Mouse (Mus musculus) neutrophil, adult 5-6 weeks (primary cell): ENCODE measurements around the gene Scfd2. TPM values are rescaled to one million over a fixed set of nuclear protein-coding genes. Genes with fewer than 3 reads are reported as not detected.
A peak's percentile ranks its signal among the peaks of the same experiment; 100 is the strongest.

ENCODE experiments used
- ATAC-seq: fragments of 151-379, 151-347 bp; 2 replicates; pipeline ENCODE4 v1.8.0; 2017; ENCODE audit warnings: mild to moderate bottlenecking, moderate TSS enrichment; ENCODE audit not compliant: insufficient number of reproducible peaks, poor library complexity, low FRiP score, severe bottlenecking; ENCODE audit errors: extremely low read depth
- total RNA-seq: library from RNA; stranded (forward); fragments of 200-1000 nt; gene quantifications from 2 replicates; pipeline ENCODE4 v1.2.3, GENCODE M21; 2017

The Scfd2 gene
- total RNA-seq, 1 experiment from 2014 or later, result 13.2 TPM

DNA sequence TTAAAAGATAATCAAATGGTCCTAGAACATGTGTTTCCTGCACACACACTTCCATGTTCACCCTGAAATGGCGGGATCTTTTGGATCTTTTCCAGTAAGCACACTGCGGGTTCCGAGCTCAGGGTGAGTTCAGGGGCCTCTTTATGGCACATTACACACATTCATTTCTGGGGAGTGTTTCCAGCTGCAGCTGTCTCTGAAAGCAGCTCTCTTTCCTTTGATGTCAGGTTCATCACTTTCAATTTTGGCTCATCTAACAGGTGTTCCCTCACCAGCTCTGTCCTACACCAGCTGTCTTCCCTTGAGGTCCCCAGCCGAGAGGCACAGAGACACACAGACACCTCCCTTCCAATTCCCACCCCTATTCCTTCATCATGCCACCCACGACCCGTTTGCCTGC, 270.5 kb downstream of the Scfd2 start:
- ATAC-seq, result no peak

DNA sequence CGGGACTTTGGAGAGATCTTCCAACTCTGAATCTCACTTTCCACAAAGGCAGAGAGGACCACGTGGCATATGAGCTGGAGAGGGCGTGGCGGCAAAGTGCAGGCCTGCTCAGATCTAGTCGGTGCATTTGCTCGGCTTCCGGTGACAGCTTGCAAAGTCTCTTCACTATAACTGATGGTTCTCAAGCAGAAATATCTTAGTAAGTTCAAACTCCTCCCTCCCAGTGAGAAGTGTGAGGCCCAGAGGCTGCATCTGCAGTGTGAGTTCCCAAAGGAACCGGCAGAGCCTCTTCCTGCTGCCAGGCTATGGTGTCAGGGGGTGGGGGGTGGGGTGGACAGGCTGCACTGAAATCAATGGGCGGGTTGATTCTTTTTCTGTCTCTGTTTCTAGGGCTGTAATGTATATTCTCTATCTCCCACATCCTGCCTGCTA, 271.2 kb downstream of the Scfd2 start:
- ATAC-seq, result peak; percentile 37; the same call in 1 of the 2 replicates

DNA sequence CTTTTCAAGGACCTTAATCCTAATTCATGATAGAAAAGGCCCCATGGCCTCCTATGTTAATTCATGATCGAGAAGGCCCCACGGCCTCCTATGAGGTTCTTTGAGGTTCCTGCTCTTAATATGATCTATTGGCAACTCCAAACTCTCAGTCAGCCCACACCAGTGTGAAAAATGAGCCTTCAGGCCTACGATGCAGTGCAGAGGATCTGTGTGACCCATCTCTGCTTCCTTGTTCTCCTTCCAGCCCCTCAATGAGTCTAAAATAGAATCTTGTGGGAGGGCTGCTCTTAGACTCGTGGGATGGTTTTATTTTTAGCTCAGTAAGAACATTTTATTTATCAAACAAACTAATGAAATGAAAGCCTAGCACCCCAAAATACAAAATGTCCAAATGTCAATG, 274.9 kb downstream of the Scfd2 start:
- ATAC-seq, result no peak

DNA sequence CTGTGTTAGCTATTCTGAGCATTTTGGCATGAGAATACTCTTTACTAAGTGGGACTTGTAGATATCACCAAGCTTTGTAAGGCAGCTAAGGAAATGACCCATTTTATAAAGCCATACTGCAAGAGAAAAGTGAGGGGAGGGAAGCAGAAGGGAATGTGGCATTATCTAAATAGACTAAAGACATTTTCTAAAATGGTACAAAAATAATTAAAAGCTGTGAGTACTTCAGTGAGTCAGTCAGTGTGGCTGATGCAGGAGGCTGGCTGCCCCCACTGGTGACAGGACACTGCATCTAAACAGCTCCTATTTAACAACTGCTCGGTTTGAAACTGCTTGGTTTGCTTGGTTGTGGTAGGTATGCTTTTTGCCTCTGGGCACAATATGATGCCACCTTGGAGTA, 276.6 kb downstream of the Scfd2 start:
- ATAC-seq, result no peak

DNA sequence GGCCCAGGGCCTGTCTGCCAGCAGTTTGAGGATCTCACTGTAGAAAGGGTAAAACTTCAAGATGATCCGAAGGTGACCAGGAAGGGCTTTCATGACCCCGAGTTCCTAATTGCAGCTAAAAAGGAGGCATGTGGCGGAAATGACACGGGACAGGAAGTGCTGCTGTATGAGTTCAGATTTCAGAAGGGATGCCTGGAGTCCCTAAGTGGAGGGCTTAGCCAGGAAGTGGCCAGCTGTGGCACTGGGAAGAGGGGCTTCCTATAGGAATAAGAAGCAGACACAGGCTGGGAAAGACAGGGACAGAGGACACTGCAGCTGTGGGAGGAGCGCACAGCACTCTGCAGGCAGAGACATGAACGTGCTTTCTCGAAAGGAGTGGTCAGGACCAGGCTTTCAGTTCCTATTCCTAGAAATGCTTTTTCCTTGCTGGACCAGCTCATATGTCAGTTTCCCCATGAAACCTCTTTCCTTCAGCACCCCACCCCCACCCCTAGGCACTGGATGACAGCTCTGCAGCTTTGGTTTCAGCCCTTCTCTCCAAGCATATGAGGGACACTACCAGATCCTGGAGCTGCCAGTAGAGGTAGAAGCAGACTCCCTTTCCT, 277.7 kb downstream of the Scfd2 start:
- no peak for ATAC-seq

DNA sequence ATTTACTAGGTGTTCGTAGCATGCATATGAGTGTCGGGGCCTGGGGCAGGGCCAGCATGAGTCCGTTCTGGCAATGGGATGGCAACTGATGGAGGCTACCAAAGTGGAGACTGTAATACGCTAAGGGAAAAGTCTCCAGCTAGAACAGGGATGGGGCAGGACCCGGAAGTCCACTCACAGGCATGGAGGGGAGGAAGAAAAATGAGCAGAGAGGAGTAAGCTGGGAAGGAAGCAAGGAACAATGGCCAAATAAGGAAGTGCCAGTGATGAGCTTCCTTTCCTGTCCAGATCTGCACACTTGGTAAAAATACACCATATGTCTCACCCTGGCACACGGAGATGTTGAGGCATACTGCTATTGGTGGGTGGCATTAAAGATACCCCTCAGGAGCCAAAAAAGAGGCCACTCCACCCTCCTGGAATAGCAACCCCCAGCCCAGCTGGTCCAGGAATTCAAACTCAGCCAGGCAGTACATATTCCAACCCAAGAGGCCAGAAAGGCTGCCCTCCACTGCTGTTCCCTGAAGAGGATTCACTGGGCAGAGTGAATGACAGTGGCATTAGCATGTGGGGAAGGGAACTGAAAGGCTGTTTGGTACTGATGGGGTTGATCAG, 278.8 kb downstream of the Scfd2 start:
- ATAC-seq, result no peak

DNA sequence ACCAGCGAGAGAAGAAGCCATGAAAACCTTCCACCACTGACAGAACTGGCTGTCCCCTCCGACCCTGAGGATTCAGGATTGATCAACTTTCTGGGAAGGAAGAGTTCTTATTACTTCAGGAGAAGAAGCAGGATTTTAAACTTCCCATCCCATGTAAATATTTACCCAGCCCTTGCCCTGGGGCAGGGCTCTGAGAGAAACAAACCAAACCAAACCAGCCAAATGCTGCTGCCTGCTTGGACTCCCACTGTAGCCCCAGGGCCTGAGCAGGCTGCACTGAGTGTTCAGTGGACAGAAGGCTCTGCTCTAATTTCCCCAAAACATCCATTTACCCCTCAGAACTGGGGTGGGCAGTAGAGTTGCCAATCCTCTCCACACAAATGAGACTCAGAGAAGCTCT, 280.6 kb downstream of the Scfd2 start:
- no peak for ATAC-seq

DNA sequence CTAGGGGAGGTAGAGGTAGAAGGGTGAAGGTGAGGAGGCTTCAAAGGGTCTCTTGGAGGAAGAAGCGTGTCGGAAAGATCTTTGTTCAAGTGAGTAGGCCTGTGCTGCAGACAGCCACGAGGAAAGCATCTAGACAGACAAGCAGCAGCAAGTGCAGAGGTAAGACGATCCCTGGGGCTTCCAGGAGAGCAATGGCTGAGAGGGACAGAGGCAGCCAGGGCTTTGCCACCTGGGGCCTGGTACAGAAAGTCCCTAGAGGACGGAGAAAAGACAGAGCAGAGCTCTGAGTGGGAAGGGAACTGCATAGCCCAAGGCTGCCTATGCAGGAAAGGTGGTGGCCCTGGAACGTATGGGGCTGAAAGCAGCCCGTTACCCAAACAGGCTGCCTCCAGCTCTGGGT, 281.3 kb downstream of the Scfd2 start:
- ATAC-seq, result no peak

DNA sequence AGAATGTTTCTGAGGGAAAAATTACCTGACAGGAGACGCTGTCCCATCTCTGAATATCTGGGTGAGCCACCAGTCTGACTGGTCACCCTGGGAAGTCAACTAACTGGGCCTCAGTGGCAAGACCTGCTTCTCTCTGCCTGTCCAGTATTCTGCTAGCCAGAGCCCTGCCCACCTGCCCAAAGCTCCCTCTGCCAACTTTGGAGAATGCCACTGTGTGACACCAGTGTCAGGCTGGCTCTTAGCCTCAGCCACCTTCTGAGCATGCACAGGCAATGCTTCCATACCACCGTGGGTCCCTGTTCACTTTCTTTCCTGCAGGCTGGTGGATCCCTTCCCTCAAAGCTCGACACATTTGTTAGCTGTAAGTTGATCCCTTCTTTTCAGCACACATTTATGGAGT, 281.8 kb downstream of the Scfd2 start:
- no peak for ATAC-seq

DNA sequence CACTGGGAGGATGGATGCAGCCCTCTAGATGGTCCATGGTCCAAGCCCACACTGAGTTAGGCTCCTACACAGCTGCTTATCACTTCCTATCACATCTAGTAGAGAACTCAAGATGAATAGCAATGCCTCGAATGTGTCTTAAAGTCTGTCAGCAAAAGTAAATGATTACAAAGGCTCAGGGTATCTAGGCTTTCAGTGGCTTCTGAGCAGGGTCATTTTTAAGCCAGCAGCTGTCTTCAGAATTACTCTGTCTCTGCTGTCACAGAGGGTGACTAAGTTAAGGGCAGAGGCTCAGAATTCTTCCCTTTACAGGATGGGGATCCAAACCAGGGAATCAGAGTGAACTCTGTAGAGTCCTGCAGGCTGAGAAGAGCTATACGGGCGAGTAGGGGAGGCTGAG, 284.6 kb downstream of the Scfd2 start:
- no peak for ATAC-seq

DNA sequence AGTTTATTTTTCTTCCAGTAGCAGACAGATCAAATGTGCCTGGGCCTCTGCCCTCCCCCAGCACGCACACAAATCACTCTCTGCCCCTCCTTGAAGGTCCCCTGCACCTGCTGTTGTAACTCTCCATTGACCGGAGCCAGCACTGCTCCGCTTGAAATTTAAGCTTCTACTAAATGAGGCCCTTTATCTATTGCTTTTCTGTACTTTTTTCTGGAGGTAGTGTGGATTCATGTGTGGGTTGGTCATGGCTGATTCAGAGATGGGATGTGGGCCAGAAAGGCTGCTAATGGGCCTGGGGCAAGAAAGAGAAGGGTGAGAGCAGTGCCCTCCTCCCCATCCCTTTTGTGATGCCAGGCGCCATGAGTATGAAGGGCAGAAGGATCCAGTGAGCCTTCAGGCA, 285.1 kb downstream of the Scfd2 start:
- ATAC-seq, result no peak

DNA sequence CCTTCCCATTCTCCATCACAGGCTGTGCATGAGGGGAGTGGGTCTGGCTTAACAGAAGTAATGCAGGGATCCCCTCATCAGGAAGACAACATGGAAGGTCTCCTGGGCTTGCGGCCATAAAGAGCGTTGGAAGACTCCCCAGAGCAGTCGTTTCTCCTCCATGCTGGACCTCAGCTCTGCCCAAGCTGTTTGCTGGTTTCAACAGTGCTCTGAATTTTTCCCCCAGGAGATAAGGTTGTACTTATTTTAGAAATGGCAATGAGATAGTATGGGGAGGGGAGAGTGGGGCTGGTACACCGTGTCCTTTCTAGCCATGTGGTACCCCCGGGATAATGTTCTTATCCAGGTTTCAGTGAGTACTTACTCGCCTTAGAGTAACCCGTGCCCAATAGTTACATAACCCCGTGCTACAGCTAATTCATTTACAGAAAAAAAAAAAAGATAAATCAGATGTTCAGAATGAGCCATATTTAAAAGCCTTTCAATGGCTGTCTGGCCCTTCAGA, 285.9 kb downstream of the Scfd2 start:
- ATAC-seq, result no peak

DNA sequence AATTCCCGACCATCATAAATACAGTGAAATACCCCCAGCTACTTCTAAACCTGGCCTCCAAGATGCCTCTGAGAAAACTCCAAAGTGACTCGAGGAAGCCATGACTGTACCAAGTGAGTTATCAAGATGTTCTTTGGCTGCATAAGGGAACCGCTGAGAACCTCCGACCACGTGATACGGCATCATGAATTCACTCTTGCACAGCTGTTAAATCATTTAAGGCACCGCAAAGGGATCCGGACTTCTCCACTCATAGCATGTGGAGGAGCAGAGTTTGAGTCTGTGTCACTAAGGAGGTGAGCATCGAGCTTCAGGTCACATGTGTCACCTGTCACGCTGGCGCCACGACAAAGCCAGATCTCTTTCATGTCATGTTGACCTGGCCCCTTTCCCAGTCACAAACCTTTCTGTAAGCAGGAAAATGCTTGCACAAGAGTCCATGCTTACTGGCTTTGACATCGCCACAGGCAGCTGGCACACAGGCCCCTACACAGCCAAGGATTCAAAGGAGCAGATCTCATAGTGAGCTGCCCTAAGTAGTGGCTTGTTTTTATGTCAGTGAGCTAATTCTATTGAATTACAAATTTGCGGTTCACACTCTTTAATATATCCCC, 287.0 kb downstream of the Scfd2 start:
- no peak for ATAC-seq

DNA sequence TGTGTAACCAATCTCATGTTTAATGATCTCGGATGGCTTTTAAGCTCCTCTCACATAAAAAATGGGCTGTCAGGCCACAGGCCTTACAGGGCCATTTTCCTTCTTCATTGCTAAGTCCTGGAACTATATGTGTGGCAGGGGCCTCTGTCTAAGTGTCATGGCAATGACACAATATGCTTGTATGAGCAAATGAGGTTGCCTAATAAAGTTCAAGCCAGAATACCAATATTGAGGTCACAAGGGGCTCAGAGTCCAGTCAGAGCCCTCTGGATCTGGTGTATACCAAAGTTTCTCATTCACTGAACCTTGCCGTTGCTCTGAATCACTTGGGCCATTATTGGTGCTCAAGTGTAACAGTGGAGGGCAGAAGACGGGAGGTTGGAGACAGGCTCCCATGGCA, 288.9 kb downstream of the Scfd2 start:
- no peak for ATAC-seq

DNA sequence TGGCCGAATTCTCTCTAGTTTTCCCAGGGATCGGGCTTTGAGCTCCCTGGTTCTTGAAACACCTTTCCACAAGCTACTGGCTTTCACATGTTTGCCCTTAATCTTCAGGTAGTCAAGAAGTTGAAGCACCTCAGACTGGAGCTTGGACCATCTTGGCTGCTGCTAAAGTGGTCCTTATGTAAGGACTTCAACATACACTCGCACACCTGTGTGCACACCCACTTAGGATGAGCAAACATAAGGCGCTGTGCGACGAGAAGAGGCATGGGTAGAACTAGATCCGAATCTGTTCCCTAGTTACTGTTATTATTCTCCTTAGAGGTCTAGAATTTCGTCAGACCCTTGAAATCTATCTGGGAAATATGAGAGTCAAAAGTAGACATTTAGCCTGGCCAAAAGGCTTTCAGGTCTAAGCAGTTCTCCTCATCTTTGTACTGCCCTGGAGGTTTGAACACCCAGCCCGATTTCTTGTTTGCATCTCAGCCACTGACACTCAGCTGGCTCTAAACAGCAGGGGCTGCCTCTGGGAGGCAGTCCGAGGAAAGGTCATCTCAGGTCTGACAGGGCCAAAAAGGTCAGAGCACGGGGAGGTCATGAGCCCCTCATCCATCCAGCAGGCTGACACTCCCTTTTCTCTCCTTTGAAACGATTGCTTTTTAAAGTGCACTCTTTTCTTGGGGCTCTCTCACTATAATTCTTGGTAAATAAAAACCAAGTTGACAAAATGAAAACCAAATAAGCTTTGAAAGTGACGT, 290.5 kb downstream of the Scfd2 start:
- no peak for ATAC-seq

DNA sequence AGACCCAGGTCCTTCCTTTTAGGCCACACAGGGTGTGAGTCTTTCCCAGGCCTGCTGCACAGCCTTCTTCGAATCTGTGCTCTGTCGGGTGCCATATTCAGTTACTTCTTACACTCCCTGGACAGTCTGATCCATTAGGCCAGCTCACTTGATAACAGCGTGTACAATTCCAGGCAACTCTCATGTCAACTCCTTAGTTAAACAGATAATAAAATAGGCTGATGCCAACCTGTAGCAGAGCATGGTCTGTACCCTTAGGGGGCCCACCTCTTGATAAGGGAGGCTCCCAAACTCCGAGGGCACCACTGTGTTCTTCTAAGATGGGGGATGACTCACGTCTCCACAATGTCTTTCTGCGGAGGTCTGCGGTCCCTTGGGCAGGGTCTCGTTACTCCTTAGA, 291.3 kb downstream of the Scfd2 start:
- ATAC-seq, result no peak

DNA sequence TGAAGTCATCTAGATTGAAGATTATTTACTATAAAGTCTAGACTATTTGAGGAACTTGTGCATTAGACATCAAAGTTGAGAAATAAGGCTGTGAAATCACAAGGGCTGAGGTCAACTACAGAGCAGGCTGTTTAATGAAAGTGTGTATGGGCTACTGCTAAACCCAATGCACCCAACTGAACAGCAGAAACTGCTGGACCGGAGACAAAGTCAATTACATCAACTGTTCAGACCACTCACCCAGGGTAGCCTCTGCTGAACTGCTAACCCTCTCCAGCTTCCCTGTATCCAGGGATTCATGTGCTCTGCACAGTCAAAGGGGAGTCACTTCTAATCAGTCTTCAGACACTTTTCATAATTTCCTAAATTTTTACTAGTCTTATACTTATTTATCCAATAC, 292.2 kb downstream of the Scfd2 start:
- no peak for ATAC-seq

DNA sequence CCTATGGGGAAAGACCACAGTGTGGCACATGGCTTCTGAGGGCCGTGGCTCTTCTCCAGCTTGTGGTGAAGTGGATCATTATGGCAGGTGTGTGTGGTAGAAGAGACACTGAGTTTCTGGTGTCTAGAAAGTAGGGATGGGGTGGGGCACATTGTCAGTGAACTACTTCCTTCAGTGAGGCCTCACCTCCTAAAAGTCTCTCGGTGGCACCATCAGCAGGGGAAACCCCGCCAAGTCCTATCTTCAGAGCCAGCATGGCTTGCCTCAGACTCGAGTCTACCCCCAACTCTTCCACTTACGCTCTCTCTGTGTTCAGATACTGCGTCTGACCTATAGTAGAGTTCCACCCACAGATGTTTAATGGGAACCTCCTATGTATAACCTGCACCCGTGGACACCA, 297.8 kb downstream of the Scfd2 start:
- no peak for ATAC-seq

DNA sequence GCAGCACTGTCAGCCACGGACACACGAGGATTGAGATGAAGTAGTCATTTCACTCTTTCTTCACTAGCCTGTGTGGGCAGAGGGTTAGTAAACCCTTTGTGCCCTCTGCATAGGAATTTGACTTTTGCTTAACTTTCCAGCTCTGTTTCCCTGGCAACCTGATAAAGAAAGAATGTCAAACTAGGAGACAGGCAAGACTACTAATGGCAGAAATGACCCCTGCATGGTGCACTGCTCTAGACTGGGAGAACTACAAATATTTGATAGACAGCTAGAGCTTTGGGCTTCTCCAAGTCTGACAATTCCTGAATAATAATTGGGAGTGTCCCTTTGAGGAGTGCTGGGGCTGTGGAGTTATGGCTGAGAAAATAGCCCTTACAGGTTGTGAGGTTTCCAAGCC, 301.0 kb downstream of the Scfd2 start:
- no peak for ATAC-seq
